Mouse (Mus musculus) C2C12 (cell line): ENCODE results near the gene Sorl1.

Experiments
- CTCF ChIP-seq: IDR thresholded peaks from one replicate; pipeline ENCODE4 v1.5.1; 2011; ENCODE audit not compliant: control insufficient read depth, insufficient read depth, insufficient read length
- USF1 ChIP-seq: IDR thresholded peaks from one replicate; pipeline ENCODE4 v1.6.1; 2011; ENCODE audit warnings: low read depth, mild to moderate bottlenecking, control low read depth, moderate library complexity

DNA sequence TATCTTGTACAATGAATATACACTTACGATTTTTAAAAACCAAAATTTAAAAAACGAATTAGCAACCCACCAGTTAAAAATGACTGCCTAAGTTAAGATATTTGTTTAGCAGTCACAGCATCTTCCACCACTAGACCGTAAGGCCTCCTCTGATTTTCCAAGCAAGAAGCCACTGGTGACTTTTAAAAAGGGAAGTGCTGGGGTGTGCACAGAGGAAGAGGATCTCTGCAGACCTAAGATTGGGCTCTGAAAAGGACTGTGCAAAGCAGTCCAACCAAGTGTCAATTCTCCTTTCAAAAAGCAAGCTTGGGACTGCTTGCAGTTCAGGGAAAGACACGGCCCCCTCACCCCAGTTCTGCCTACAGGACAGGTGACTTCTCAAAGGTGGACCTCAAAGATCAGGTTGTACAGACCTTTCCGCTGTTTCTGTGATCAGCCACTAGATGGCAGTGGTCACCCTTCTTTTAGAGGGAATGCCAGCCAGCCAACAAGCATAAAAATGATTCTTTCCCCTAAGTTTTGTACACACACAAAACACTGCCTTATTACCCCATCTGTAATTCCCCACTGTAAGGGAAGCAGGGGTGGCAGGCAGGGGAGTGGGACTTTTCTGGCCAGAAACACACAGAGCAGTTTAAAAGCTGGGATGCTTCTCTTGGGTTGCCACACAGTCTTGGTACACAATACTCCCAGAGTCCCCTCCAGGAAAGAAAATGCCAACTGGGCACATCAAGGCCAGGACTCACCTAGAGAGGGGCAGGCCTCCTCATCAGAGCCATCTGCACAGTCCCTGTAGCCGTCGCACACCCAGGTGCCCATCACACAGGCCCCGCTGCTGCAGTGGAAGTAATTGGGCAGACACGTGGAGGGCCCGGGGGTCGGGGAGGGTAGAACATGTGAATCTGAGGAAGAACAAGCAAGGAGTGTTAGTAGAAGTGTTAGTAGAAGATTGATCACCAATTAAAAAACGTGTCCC lies 124.3 kb downstream of the Sorl1 start:
- TF ChIP-seq CTCF (peak; percentile 46), USF1 (no peak)
